Mouse (Mus musculus) spleen, adult 12 weeks (tissue): ENCODE data around the gene Cand2.
A peak's percentile ranks its signal among the peaks of the same experiment; 100 is the strongest.

Experiments
- DNase-seq: peaks from one replicate; pipeline ENCODE4 v3.0.0; 2022; ENCODE audit warnings: low spot score

Gene Cand2

DNA sequence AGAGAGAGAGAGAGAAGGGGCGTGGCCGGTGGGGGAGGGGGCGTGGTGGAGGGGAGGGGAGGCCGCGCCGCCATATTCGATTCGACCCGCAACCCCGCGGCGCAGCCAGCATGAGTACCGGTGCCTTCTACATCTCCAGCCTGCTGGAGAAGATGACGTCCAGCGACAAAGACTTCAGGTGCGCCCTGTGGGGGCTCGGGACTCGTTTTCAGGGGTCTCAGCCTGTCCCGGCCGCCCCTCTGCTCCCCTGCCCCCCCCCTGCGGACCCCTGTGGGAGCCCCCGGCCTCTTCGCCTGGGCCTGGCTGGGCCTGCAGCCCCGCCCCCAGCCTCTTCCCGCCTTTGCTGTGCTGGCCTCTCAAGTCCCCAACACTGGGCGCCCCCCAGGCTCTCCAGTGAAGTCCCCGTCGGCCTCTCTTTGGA is at the start of gene Cand2:
Cand2 (plus strand) TSS at position 38 of the 421 bp plus-strand sequence.
- DNase-seq, result no peak

DNA sequence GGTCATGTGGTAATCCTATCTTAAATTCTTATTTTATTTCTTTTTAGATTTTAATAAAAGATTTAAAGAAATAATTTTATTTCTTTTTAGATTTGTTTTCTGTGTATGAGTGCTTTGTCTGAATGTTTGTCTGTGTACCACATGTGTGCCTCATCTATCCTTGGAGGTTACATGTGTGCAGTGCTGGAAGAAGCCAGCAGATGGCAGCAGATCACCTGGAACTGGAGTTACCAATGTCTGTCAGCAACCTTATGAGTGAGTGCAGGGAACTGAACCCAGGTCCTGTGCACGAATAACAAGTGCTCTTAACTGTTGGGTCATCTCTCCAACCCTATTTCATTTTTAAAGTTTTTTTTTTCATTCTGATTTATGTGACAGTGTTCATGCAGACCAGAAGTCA is 47.2 kb upstream of the Cand2 start:
- DNase-seq, result peak; percentile 40

DNA sequence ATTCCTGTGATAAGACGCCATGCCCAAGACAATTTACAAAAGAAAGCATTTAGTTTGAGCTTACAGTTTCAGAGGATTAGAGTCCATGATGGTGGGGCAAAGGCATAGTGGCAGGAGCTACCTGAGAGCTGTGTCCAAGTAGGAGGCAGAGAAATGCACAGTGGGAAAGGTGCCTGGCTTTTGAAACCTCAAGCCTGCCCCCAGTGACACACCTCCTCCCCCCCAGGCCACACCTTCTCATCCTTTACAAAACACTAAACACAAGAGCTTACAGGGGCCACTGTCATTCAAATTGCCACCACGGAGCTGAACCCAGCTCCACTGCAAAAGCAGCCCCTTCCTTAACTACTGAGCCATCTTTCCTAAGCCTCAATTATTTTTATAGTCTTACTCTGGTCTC is 46.8 kb upstream of the Cand2 start:
- DNase-seq, result no peak

DNA sequence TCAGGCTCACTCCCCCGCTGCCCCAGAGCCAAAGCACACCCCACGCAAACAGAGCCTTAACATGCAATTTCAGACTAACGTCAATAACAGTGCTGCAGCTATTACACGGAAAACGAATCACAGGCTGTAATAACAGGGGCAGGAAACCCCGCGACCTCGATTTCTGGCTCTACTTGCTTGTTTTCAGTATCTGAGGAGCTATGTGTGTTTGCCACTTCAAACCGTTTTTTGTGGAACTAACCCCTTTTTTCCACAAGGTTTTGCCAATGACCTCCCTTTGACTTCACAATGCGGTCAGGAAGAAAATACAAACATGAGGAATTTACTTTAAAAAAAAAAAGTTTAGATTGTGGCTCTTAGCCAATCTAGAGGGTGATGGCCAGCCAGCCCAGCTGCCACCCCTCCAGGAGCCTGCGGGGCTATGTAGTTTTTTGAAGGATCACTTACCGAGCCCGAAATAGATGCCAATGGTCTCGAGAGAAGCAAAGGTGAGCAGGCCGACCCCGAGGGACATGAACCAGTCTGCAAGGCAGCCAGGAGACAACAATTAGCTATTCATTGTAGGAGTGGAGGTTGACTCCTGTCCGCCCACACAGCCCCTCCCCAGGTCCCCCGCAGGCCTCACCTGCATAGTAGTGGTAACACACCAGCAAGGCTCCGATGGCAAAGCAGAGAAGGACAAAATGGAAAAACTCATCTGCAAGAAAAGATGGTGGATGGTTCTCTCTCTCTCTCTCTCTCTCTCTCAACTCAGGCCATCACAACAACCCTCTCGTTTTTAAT is 43.6 kb upstream of the Cand2 start:
- no peak for DNase-seq

DNA sequence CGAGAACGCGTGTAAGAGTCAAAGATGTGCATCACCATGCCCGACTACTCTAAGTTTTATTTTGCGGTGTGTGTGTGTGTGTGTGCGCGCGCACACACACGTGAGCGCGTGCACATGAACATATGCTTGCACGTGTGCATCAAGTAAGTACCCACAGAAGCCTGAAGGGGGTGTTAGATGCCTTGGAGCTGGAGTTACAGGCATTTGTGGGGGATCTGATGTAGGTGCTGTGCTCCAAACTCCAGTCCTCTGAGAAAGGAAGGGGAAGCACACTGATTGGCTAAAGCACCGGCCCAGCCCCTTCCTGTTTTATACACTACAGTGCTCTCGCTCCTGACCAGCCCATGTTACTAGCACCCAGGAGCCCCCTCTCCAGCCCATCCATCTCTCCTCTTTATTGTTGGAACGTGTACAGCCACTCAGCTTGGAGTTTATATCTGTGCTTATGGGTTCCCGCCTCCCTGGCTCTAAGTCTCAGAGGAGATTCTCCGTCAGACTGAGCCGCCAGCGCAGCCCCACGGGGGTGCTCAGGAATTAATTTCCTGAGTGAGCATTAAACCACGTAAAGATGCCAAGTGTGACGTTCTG is 41.9 kb upstream of the Cand2 start:
- DNase-seq, result no peak

DNA sequence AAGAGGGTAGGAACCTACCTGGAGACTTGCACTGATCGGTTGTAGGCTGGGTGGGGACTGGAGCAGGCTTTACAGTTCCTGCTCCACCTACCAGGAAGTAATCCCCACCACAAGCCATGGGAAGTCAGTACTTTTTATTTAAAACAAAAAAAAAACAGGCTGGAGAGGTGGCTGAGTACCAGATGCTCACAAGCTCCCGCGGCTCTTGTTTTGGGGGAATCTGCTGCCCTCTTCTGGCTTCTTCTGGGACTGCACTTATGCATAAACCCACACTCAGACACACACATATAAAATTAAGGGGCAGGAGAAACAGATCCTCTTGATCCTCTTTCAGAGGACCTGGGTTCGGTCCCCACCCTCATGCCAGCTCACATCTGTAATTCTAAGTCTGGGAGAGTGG is 39.4 kb upstream of the Cand2 start:
- no peak for DNase-seq

DNA sequence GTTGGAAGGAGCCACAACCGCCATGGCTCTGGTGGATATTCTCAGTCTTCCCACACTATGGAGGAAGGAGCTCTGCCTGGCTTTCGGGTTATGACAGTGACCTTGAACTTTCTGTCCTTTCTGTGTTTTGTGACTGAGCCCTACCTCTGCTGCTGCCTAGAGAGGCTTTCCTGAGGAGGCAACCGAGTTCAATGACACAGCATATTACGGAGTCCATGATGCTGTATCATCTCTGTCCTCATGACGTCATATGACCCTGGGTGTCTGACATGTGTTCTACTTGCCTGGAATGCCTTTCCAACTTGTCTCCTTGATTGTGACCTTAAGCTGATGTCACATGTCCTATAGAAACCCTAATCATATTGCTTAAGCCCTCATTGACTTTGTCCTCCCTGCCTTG is 35.3 kb upstream of the Cand2 start:
- DNase-seq, result no peak

DNA sequence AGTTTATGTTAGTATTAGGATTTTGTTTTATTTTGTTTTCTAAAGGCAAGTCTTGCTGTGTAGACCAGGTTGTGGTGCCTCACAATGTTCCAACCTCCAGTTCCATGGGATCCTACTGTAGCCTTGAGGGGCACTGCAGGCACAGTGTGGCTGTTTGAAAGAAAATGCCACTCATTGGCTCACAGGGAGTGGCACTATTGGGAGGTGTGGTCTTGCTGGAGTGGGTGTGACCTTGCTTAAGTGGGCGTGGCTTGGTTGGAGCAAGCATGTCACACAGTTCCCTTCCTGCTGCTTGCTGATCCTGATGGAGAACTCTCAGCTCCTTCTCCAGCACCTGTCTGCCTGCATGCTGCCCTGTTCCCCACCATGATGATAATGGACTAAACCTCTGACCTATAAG is 30.8 kb upstream of the Cand2 start:
- peak; percentile 30 for DNase-seq

DNA sequence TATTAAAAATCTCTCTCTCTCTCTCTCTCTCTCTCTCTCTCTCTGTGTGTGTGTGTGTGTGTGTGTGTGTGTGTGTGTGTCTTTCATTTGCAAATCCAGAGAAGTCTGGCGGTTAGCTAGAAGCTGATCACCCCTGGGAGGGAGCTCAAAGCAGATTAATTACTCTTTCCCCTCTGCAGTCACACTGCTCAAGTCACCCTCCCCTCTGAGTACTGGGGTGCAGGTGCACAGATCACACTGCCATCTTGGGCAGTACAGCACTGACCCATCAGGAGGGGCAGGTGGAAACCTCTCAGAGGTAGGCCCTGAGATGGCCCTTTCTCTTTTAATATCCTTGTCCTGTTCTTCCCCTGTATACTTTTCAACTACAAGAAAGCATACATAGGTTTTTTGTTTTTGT is 28.0 kb upstream of the Cand2 start:
- DNase-seq, result no peak

DNA sequence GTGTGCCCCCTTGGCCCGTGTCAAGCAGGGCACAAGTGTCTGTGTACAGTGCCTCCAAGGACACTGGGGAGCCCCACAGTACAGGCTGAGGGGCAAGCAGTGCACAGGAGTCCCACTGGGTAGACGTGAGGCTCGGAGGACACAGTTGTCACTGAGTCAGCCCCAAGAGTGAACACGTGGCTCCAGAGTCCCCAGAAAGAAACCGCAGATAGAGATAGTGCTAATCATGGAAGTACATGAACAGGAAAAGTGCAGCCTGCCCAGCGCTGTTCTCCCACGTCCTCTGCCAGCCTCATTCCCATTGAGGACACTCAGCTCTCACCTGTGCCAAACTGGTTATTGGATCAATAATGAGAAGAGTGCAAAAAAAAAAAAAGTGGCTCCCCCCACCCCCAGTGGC is 18.8 kb upstream of the Cand2 start:
- DNase-seq, result no peak

DNA sequence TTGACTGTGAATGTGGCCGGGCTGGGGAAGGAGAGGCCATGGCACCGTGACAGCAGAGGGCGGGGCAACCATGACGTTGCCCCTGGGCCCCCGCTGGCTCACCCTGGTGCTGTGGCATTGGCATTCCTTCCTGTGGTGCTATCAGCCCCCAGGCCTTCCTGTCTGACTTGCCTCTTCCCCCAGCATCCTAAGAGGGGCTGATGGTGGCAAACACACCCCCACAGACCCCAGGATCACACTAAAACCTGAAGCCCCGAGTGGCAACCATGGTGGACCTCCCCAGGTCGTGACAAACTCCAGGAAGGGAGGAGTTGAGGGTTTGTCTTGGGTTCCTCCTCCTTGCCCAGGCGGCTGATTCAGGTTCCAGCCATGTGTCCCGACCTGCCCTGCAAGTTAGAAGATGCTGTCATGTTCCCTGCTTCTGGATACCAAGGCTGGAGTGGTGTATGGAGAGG is 15.3 kb upstream of the Cand2 start:
- DNase-seq, result no peak

DNA sequence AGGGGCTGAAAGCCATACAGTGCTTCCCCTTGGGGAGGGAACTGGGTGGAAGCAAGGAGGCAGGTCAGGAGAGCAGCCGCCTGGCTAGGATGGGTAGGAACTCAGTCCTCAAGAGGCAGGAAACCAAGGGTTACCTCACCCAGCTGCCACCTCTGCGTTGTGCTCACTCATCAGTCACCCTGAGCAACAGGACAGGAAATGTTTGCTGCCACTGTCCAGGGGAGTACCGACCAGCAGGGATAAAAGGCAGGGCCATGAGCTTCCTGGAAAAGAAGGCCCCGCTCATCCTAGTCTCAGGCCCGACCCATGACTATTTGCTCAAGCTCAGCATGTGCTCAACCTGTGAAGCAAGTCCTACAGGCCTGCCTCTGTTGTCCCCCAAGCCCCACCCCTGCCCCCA is 14.9 kb upstream of the Cand2 start:
- DNase-seq, result no peak

DNA sequence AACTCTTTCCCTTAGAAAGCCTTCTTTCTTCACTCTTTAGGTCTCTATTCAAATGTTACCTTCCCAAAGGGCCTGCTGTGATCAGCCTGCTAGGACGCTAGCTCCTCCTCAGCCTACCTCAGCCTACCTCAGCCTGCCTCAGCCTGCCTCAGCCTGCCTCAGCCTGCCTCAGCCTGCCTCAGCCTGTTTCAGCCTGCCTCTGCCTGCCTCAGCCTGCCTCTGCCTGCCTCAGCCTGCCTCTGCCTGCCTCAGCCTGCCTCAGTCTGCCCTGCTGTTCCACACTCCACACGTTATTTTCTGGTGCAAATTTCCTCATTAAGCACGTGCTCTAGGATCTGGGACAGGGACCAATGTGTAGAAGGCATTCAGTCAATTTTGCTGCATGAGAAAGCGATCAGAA is 14.2 kb upstream of the Cand2 start:
- no peak for DNase-seq

DNA sequence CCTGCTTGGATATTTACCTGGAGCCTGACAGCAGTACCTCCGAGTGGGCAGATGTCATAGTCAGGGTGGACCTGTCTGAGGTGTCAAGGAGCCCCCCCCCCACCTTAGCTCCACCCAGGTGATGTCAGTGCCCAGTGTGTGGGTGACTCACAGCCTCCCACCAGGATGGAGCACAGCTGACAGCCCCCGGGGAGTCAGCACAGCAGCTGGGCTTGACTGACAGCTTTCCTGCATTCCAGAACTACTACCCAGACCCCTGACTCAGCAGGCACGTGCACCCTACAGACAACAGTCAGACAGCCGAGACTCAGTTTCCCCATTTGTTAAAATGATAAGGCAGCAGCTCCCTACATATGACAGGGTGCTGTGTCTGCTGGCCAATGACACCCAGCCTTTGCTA is 13.4 kb upstream of the Cand2 start:
- no peak for DNase-seq

DNA sequence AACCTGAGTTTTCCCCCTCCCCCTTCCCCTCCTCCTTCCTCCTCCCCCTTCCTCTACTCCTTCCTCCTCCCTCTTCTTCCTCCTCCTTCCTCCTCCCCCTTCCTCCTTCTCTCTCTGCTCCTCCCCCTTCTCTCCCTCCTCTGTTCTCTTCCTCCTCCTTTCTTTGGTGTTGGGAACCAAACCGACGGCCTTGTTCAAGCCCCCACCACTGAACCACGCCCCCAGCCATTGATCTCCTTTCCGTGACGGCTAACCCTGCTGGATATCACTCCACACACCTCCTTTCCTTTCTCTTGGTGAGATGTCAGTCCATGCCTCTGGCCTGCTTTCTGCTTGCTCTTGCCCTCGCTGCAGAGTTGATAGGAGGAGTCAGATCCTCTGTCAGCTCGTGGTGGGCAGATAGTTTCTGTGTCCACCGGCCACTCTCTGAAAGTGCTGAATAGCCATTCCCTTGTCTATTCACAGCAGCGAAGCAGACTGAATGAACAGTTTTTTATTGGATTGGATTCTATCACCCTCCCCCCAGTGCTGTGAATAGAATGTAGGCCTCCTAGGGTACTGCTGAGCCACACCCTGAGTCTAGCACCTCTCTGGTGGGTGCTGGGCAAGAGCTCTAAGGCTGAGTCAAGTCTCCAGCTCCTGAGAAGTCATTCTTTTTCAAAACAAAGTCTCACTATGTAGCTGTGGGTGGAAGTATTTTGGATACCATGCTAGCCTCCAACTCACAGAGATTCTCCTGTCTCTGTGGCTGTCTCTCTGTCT is 12.2 kb upstream of the Cand2 start, which contains the start of gene Tmem40:
Tmem40 (minus strand) TSS at position 416 of the 762 bp plus-strand sequence.
- DNase-seq, result no peak

DNA sequence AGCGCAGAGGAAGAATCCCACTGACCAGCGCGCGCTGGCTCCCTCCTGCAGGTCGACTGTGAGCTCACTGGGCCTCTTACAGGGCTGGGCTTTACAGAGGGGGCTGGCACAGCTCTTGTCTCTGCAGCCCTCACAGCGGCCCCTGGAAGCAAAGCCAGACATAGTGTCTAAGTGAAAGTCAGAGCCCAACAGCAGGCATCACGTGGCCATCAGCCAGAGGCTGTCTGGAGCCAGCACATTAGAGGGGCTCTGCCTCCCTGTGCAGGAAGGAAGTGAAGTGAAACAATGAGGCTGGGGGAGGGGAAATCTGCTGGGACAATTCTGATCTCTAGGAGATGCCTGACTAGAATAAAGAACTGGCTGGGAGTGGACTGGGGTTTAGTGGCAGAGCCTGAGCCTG is 10.2 kb upstream of the Cand2 start:
- DNase-seq, result no peak

DNA sequence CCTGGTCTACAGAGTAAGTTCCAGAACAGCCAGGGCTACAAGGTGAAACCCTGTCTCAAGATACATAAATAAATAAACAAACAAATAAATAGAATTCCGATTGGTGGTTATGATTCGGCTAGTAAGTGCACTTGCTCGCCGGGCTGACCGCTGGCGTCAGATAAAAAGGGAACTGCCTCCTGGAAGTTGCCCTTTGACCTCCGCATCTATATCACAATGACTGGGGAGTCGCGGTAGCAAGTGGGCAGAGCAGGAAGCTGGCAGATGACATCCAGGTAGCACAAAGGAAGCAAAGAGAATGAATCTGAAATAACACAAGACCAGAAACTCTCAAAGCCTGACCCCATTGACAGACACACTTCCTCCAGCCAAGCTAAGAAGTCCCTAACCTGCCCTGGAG is 7.0 kb upstream of the Cand2 start:
- DNase-seq, result no peak

DNA sequence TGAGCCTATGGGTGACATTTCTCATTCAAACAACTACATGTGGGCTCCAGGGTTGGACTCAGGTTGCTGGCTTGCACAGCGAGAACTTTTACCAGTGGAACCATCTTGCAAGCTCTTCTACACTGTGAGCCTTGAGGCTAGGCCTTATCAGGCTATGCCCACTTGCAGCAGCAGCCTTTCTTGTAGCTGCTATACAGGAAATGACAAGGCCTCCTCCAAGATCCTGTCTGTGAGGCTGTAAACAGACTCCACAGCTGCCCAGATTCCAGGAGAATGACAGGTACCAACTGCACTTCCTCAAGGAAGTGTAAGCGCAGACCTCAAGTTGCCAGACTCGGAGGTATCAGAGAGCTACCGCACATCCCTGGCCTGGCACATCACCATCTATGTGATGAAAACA is 6.1 kb upstream of the Cand2 start:
- no peak for DNase-seq

DNA sequence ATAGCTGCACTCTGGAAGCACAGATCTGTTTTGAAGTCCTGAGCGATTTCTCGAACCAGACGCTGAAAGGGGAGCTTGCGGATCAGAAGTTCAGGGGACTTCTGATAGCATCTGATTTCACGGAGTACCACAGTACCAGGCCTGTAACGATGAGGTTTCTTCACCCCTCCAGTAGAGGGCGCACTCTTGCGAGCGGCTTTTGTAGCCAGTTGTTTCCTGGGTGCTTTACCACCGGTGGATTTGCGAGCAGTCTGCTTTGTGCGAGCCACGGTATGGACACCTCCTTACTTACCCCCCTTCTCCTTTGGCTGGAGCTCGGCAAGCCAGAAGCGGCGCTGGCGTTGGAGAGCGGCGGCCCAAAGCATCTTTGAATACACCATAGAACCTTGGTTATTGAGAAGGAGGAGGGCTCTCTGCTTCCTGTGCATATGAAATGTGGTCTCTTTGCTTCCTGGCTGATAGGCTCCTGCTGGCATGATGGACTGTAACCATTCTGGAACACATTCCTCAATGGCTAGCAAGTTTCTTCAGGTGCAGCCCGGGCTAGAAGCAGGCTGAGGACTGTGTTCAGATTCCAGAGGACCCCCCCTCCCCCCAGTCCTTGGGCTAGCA is 4.2 kb upstream of the Cand2 start:
- no peak for DNase-seq

DNA sequence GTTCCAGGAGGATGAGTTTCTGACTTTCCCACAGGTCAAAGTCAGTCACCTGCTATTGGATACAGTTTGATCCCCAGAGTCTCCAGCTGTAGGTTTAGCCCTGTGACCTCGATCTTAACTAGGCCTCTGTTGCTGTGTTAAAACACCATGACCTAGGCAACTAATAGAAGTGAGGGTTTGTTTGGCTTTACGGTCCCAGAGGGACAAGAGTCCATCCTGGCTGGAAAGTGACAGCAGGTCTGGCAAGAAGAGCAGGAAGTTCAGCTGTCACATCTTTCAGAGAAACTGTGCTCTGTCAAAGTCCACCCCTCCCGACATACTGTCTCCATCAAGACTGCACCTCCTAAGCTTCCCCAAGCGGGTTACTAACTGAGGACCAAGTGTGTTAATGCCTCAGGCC is 3.5 kb upstream of the Cand2 start:
- DNase-seq, result no peak

DNA sequence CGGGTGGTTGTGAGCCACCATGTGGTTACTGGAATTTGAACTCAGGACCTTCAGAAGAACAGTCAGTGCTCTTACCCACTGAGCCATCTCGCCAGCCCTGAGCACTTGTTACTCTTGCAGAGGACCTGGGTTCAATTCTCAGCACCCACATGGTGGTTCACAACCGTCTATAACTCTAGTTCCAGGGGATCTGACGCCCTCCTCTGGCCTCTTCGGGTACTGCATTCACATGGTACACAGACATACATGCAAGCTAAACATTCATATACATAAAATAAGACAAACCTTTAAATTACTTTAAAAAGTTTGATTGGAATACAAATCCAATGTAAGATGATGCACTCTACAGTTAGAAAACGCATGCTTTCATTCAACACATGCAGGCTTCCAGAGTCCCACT is 2.1 kb upstream of the Cand2 start:
- DNase-seq, result no peak

DNA sequence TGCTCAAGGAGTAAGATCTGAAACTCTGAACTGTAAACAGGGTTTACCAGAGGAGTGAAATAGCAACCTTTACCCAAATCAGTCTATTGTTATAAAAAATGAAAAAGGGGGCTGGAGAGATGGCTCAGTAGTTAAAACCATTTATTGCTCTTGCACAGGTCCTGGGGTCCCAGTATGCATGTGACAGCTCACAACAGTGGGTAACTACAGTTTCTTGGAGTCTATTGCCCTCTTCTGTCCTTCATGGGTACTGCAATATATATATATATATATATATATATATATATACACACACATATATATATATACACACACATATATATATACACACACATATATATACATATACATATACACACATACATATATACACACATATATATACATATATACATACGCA is 1.7 kb upstream of the Cand2 start:
- DNase-seq, result no peak

DNA sequence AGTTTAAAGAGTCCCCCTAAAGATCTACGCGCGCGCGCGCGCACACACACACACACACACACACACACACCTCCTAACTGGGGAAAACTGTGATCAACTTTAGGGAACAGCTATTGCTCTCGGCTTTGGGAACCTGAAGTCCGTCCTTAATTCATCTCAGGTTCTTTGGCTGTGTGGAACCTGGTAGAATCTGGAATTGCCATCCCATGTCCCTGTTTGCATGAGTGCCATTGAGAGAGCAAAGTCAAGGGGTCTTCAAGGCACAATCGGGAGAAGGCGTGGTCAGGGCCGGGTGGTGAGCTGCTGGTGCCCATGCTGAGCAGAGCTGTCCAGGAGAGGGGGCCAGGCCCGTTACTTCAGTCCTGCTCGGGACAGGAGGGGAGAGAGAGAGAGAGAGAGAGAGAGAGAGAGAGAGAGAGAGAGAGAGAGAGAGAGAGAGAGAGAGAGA is 348 bp upstream of the Cand2 start:
- DNase-seq, result no peak
